Mouse (Mus musculus): ENCODE data around the gene Pla2g4e. TPM values are rescaled to one million over a fixed set of nuclear protein-coding genes. Genes with fewer than 3 reads are reported as not detected.

The Pla2g4e gene
- total RNA-seq, 2 experiments from 2014 or later = 31.0 to 35.1 TPM

DNA sequence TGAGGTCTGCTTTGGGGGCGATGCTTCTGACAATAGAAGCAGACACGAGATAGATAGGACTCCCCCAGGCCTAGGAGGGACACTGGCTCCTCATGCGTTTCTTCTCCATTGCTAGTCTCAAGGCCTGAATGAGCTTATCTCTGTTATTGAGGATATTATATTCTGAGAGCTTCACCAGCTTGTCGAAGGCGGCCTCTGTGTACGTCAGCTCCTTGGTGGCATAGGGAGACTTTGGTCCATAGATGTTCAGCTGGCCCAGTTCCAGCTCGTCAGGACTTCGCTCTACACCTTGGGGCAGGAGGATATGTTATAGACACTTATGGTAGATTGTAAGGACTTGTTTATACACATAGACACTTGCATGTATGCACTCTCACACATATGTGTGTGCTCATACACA, 77.4 kb downstream of the Pla2g4e start:
- intact Hi-C loops (cut with DNase I; ENCODE audit: low total_unique reads) = no loop called here
- no peak for DNase-seq

DNA sequence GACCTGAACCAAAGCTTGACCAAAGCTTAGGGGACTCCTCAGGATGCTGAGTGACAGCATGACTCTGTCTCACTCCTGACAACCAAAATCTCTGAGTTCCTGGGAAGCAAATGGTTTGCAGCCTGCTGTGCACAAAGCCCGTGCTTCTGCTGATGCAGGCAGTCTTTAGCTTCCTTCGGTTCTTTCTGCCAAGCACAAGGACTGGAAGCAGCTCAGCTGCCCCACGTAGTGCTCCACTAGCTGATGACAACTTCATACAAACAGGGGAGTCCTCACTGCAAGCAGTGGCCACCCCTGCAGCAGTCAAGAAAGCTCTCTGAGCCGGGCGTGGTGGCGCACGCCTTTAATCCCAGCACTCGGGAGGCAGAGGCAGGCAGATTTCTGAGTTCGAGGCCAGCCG, 79.7 kb downstream of the Pla2g4e start:
- DNase-seq = no peak
- intact Hi-C loops (cut with DNase I; ENCODE audit: low total_unique reads) = no loop called here

- intact Hi-C loops (cut with DNase I; ENCODE audit: low total_unique reads) = no loop called here
- DNase-seq = peak; percentile 50
These were observed 85.7 kb downstream of the Pla2g4e start for GRCm38 (mm10) chr2:120159434-120159833.

DNA sequence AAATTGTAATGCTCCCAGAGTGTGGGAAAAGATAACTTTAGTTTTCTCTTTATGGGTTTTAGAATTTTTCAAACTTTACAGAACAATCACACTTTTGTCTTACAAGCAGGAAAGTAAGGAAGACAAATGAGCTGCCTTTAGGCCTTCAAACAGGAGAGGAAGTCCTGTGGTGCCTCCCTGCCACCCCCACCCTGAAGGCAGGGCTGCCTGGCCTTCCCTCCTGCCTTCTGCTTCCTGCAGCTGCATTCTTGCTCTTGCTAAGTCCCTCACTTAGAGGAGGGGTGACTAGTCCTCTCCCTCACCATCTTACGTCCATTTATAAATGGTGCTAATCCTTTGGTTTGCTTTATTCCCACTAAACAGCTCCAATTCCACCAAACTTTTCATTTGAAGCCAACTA, 86.3 kb downstream of the Pla2g4e start:
- peak; percentile 25 for DNase-seq
- intact Hi-C loops (cut with DNase I; ENCODE audit: low total_unique reads) = no loop called here

GRCm38 (mm10) chr2:120158016-120158415, 87.1 kb downstream of the Pla2g4e start:
- DNase-seq = no peak
- intact Hi-C loops (cut with DNase I; ENCODE audit: low total_unique reads) = no loop called here

DNA sequence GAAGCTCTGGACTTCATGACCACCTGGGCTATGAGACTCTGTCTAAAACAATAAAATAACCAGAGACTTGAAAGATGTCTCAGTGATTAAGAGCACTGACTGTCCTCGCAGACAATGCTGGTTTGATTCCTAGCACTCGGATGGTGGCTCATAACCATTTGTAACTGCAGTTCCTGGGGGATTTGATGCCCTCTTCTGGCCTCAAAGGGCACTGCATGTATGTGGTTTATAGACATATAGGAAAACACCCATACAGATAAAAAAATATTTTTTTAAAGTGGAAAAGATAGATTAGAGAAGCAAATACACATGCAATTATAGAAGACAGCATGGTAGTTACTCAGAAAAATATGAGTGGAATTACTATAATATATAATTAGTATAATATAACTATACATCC, 87.5 kb downstream of the Pla2g4e start:
- intact Hi-C loops (cut with DNase I; ENCODE audit: low total_unique reads) = no loop called here

DNA sequence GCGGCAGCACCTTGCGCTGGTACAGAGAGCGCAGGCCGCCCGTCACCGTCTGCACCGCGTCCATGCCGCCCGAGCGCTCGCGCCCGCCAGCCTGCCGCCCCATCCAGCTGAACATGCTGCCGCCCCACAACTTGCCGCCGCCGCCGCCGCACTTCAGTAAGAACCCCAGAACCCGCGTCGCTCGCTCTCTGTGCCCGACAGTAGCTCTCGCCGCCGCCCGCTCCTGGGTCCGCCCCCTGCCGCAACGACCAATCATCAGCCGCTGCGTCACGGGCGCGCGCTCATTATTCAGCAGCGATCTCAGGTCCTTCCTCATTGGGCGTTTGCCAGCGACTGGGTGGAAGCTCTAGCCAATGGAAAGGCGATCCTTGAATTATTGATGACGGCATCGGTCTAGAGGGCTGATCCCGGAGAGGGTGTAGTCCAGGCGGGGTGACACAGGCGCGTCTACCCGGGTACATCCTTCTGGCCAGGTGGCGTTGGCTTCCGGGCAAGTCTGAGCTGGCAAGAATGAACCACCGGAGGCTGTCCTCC, 90.7 kb downstream of the Pla2g4e start, which contains the start of gene Ehd4:
Gene Ehd4 (minus strand): TSS at position 246 of the 534 bp plus-strand sequence.
- DNase-seq = peak; percentile 99
- intact Hi-C loops (cut with DNase I; ENCODE audit: low total_unique reads) = no loop called here

More for the DNA sequence above, 87.5 kb downstream of the Pla2g4e start:
- DNase-seq = no peak

GRCm38 (mm10) chr2:120153586-120154360, 91.4 kb downstream of the Pla2g4e start:
- peak; percentile 25 for DNase-seq

DNA sequence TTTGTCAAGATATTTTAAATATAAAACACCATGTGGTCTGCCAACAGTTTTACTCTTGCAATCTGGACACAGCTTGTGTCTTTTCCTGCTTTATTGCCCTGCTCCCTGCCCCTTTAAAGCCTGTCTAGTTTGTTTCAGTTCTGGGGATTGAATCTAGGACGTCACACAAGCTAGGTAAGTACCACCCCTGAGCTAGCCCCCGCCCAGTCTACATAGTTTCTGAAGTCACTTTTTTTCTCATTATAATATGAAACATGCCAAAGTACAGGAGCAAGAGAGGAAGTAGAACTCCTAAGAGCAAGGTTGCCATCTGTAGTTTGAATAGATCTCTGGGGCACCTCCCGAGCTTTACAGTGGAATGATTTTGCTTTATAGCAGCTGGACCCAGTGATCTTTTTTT, 94.6 kb downstream of the Pla2g4e start:
- intact Hi-C loops (cut with DNase I; ENCODE audit: low total_unique reads) = no loop called here
- no peak for DNase-seq

More at GRCm38 (mm10) chr2:120153586-120154360, 91.4 kb downstream of the Pla2g4e start:
- intact Hi-C loops (cut with DNase I; ENCODE audit: low total_unique reads) = no loop called here

DNA sequence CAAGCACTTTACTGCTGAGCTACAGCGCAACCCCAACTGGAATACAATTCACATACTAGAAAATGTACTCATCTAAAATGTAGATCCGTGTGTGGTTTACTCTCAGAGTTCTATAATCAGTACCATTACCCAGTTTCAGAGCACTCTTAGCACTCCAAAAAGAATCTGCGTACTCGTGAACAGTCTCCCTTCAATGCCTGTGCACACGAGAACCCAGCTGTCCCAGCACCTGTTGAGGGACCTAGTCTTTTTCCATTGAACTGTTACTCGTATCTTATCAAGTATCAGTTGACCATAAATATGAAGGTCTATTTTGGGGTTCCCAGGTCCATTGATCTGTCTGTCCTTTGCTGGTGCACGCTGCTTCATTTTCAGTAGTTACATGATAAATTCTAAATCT, 95.5 kb downstream of the Pla2g4e start:
- intact Hi-C loops (cut with DNase I; ENCODE audit: low total_unique reads) = no loop called here
- DNase-seq = no peak

- intact Hi-C loops (cut with DNase I; ENCODE audit: low total_unique reads) = no loop called here
These were observed 97.1 kb downstream of the Pla2g4e start for GRCm38 (mm10) chr2:120147999-120148398.

GRCm38 (mm10) chr2:120147364-120147763, 97.8 kb downstream of the Pla2g4e start:
- intact Hi-C loops (cut with DNase I; ENCODE audit: low total_unique reads) = no loop called here
- no peak for DNase-seq

More at GRCm38 (mm10) chr2:120147999-120148398, 97.1 kb downstream of the Pla2g4e start:
- no peak for DNase-seq

GRCm38 (mm10) chr2:120146543-120146942, 98.6 kb downstream of the Pla2g4e start:
- intact Hi-C loops (cut with DNase I; ENCODE audit: low total_unique reads) = no loop called here
- no peak for DNase-seq

- intact Hi-C loops (cut with DNase I; ENCODE audit: low total_unique reads) = no loop called here
- no peak for DNase-seq
These were observed 100.7 kb downstream of the Pla2g4e start for GRCm38 (mm10) chr2:120144390-120144789.

GRCm38 (mm10) chr2:120142336-120142735, 102.8 kb downstream of the Pla2g4e start:
- intact Hi-C loops (cut with DNase I; ENCODE audit: low total_unique reads) = no loop called here
- DNase-seq = no peak

DNA sequence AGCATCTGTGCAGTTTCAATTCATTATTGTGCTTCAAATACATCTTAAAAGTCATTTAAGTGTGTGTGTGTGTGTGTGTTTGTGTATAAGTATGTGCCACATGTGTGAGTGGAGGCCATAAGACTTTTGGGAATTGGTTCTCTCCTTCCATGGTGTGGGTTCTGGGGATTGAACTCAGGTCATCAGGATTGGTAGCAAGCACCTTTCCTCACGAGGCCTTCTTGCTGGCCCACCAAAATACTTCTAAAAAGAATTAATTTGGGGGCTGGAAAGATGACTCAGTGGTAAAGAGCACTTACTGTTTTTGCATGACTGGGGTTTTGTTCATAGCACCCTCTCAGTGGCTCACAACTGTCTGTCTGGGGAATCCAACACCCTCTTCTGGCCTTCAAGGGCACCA, 103.5 kb downstream of the Pla2g4e start:
- no peak for DNase-seq
- intact Hi-C loops (cut with DNase I; ENCODE audit: low total_unique reads) = no loop called here

- DNase-seq = no peak
- intact Hi-C loops (cut with DNase I; ENCODE audit: low total_unique reads) = no loop called here
These were observed 104.8 kb downstream of the Pla2g4e start for GRCm38 (mm10) chr2:120140326-120140725.

DNA sequence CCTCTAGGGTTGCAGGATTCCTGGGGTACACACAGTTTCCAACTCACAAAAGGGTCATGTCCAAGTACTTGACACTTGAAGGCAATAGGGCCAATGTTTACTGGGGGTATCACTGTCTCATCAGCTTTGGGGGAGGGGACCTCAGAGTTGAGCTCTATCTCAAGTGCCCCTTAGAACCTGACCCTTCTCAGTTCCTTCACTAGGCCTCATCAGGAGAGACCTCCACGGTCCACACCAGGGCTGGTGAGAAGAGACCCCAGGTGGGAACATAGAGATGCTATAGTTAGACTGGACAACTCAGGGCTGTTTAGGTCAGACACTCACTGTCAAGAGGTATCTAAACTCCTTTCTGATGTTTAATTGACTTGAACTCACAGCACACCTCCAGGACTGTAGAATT, 106.0 kb downstream of the Pla2g4e start:
- no peak for DNase-seq
- intact Hi-C loops (cut with DNase I; ENCODE audit: low total_unique reads) = no loop called here

DNA sequence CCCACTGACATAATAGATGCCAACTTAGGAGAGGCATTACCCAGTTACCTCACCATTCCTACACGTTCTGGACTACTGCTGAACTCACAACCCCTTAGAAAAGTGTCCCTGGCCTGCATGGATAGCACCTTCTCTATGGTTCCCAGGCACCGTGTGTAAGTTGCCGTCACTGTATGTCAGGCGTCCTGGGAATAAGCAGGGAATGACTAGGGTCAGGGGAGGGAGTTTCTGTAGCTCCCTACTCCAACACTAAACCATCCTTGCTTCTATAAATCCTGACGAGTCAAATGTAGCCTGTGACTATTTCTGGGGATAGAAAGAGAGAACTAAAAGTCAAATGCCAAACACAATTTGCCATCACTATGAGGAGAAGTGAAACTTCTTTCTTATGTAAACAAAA, 107.9 kb downstream of the Pla2g4e start:
- no peak for DNase-seq
- intact Hi-C loops (cut with DNase I; ENCODE audit: low total_unique reads) = no loop called here

DNA sequence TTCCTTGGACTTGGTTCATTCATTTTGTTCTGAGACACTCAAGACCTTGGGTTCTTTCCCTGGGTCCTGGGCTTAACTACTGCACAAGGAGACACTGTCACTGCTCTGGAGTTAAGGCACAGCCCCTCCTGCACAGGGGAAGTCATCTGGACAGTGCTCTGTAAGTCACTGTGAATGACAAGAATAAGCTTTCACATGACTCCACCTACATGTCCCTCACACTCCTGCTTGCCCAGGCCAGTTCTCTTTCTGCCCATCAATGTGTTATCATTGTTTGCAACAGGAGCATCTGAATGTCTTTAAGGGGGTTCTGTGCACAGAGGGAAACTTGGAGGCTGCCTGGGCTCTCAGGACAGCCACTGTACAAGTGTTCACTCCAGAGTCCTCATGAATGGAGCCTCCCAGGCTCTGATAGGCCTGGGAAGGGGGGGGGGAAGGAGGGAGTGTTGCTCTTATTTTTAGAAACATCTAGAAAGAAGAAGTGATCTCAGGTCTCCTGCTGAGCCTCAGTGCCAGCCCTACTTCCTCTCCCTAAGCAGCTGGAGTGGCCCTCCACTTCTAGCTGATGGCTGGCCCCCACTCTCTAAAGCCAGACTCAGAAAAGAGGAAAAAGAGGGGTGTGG, 110.6 kb downstream of the Pla2g4e start:
- peak; percentile 32 for DNase-seq
- intact Hi-C loops (cut with DNase I; ENCODE audit: low total_unique reads) = no loop called here

- intact Hi-C loops (cut with DNase I; ENCODE audit: low total_unique reads) = no loop called here
These were observed 113.3 kb downstream of the Pla2g4e start for GRCm38 (mm10) chr2:120131881-120132280.

More at GRCm38 (mm10) chr2:120131881-120132280, 113.3 kb downstream of the Pla2g4e start:
- no peak for DNase-seq

Measured in gastrocnemius, postnatal 14 days (tissue).